Mouse (Mus musculus) liver, embryonic 14.5 days (tissue): Measurements from ENCODE around the gene Armc9.

Source experiments
- CTCF ChIP-seq: IDR thresholded peaks from 2 replicates; pipeline ENCODE4 v1.5.1; 2016; ENCODE audit warnings: antibody characterized with exemption, low read depth, control low read depth
- EP300 ChIP-seq: IDR thresholded peaks from 2 replicates; pipeline ENCODE4 v1.6.1; 2016; ENCODE audit warnings: antibody characterized with exemption, low read depth

- TF ChIP-seq EP300 (no peak), CTCF (no peak)
Observed at GRCm38 (mm10) chr1:86215297-86215696, 60.7 kb downstream of the Armc9 start.
